Mouse (Mus musculus) heart, postnatal 14 days (tissue): ENCODE measurements at regions not wholly inside any gene's neighbourhood (a gene's known extent, or its start where the extent isn't known, plus 50 kb on each side); places are given as distances from the start of the nearest gene placed in this dataset.

Source experiments
- DNase-seq, 2 experiments: peaks; one replicate each; pipeline ENCODE4 v3.0.0; 2021 to 2022
- intact Hi-C: fragments of 180-260 bp; cut with DNase I; formaldehyde crosslinking; loops from one replicate; pipeline ENCODE4 v1.15.1; 2025

DNA sequence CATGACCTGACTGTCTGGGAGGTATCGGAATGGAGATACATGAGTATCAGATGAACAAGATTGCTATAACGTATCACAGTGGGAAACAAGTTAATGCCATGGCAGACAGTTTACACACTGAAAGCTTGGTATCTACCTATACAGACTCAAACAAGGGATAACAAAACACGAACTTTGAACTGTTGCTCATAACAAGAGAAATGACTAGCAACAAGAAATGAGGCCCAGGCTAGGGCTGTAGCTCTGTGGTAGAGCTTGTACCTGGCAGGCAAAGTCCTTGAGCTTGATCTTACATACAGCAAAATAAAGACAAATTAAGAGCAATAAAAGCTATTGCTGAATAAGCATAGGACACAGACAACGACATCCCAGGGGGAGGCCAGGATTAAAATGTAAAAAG, 172.4 kb upstream of the Pln start:
- no peak for DNase-seq
- intact Hi-C loops = no loop called here

DNA sequence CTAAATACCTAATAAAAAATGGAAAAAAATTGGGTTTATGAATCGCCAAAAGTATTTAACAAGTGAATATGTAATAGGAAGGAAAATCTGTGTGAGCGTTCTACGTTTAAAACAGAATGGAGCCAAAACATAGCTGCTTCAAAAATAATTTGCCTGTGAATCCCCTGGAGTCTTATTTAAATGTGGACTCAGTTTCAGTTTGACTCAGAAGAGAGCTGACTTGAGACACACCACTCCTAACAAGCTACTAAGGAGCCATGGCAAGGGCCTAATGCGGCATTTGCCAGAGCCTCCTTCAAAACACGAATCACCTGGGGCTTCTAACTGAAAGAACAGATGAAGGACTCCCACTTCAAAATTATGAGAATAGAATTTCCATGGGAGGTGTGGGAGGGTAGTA, 169.7 kb upstream of the Pln start:
- no peak for DNase-seq
- intact Hi-C loops = no loop called here

DNA sequence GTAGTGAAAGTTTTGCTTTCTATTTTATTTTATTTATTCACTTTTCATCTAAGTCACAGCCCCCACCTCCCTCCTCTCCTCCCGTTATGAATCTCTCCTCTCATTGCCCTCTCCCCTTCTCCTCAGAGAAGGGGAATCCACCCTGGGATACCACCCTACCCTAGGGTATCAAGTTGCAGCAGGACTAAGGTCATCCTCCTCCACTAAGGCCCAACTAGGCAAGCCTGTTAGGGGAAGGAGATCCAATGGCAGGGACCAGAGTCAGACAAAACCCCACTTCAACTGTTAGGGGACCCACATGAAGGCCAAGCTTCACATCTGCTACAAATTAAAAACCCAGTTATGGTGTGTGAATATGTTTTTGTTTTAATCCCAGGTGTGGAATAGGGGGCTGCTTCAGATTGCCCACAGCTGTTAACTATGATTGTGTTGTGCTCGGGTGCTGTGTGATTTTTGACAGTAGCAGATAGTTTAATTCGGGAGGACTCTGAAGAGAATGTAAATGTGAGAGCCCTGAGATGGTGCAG, 163.4 kb upstream of the Pln start:
- intact Hi-C loops = no loop called here

DNA sequence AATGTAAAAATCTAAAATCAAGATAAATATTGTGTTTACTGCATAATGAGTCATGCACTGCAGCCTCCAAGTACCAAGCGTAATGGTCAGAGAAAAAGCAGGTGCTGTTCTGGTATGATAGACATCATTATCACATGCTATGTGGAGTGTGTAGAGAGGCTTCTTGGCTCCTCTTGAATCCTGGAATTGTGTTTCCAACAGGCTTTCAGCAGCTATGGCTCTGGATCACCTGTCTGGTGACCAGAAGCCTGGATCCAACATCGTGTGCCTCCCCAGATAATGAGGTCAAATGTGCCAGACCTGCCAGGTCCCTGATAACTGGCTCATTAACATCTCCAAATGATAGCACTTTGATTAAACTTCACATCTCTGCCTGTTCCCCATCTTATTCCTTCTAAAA, 161.5 kb upstream of the Pln start:
- DNase-seq = peak in 1 of 2 experiments; percentile 19
- intact Hi-C loops = loop anchor here (2.0 kb wide), 1 partner anchor 157 kb away; no protein-coding TSS in a partner anchor

More for the DNA sequence above, 163.4 kb upstream of the Pln start:
- DNase-seq = no peak

DNA sequence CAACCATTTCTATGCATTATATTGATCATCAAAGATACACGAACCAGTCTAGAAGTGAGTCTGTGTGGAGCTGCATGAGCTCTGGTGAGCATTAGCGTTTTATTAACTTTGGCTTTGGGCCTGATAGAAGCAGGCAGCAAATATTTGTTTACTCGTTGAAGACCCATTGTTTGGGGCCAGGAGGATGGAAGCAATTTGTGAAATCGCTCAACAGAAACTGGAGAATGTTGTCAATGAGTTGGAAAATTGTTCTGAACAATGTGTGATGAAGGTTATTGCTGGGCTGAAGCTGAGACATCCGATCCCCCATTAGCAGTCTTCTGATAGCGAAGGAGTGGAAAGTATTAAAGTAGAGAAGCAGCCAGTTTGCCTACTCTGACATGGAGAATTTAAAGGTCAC, 158.9 kb upstream of the Pln start:
- intact Hi-C loops = no loop called here
- DNase-seq = no peak

DNA sequence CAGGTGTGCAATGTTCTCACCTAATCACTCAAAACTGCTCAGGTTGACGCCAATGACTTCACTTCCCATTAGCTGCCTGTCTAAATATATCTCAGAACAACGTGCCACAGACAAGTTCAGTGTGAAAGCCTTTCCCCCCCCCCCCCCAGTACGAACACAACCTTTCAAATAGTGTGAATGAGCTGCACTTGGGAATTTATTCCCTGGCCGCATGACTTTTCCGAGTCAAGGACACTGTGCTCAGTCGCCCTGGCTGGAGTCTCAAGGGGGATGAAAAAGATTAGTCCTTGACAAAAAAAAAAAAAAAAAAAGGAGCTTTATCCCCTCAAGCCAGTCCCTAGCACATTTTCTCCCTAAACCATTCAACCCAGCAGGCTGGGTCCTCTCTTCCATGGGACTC, 158.4 kb upstream of the Pln start:
- DNase-seq = peak in 1 of 2 experiments; percentile 22
- intact Hi-C loops = no loop called here

DNA sequence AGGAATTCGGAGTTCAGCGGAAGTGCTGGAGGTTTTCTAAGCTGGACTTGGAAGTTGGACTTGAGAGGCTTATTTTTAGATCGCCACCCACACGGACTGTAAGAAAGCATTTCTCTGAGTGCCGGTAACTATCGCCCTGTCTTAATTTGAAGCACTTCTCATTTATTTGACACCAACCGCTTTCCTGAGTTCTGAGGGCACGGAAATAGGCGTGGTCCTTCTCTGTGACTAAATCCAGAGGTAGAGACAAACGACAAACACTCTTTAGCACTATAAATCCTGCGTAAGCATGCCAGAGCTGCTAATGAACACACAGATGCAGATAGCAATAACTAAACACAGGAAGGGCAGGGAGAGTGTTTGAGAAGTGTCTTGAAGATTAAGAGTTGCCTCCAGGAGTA, 156.7 kb upstream of the Pln start:
- no peak for DNase-seq
- intact Hi-C loops = loop anchor here (5.0 kb wide), 1 partner anchor 88 kb away; no protein-coding TSS in a partner anchor

DNA sequence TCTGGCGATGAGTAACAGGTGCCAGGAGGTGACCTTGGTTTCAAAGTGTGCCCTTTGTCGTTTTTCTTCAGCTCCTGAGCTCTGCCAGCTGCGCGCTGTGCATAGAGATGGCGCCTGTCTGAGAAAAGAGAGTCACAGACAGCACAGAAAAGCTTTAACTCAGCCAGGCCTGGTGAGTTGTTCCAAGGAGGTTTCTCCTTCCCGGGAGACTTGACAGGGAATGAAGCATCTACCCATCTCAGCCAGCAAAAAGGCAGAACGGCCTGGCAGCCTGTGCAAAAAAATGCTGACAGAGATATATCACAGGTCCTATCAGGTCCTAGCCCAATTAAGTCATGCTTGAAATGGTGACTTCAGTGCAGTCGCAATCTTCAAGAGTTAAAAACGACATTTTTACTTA, 156.1 kb upstream of the Pln start:
- intact Hi-C loops = loop anchor here (5.0 kb wide), 1 partner anchor 89 kb away; no protein-coding TSS in a partner anchor
- no peak for DNase-seq

DNA sequence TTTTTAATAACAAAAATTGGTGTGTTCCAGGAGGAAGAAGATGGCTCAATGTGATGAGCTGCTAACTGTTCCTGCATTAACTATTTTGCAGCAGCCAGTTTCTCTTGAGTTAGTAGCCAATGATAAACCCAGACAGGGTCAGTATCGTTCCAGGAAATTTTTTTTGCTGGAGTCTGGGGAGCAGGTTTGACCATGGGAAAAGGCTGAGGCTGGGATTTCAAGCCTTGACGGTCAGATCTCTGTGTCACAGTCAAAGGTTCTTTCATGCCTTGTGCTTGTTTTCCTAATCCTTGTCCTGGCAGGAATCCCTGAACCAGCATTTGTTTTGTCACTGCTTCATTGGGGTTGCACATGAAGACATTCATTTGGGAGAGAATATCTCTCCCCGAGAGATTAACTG, 129.0 kb upstream of the Pln start:
- intact Hi-C loops = no loop called here
- DNase-seq = no peak

DNA sequence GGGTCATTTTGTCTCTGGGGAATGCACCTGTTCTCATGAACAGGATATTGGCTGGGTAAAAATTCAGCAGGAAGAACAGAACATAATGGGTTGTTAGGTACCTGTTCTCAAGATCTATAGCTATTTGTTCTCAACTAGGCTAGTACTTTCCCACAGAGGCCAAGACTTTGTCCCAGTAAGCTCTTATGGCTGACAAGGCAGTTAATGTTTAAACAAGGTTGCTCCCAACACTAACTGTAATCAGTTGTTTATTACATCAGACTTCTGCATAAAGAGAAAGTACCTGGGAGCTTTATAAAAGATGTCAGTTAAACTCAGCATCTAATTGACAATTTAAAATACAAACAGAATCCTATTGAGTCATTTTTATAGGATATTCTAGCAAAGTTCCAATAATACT, 127.6 kb upstream of the Pln start:
- intact Hi-C loops = no loop called here
- DNase-seq = no peak
